Comparison of ENCODE assay signal across 28 mouse cellular contexts in the genomic region with DNA sequence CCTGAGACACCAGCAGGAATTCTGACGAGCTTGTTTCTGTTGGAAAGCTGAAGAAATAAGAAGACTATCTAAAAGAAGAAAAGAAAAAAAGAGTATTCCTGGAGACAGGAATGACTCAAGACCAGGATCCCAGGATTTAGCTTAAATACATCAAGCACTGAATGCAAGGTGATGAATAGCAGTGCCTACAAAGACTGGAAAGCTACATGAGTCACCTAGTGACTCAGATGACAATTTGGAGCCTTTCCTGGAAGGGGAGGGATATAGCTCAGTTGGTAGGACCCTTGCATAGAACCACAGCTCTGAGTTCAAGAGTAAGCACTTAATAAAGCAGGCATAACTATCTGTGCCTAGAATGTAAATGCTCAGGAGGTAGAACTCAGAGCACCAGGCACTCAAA.
"Had no signal": no experiment of that assay in that cellular context is flagged by ENCODE, and none has a peak within 500 bp of the region (broad histone marks: within the 10 kb centered on the region; RNA-seq: fewer than 3 reads in every experiment).

No protein-coding gene starts in this region.

- H3K27me3 ChIP-seq: heart, embryonic 12.5 days; hindbrain, embryonic 12.5 days; intestine, embryonic 15.5 days; limb, embryonic 12.5 days; liver, embryonic 13.5 days; liver, embryonic 15.5 days had no signal

- H3K36me3 ChIP-seq: heart, embryonic 10.5 days; heart, embryonic 12.5 days; hindbrain, embryonic 10.5 days; hindbrain, embryonic 12.5 days; intestine, embryonic 15.5 days; limb, embryonic 10.5 days; limb, embryonic 12.5 days; liver, embryonic 13.5 days; liver, embryonic 15.5 days had no signal

- DNase-seq: gastrocnemius, adult 2 months; gastrocnemius, postnatal 14 days; gastrocnemius, postnatal 36 days; heart, adult 18-20 months; heart, postnatal 10 days; heart, postnatal 4 days; kidney, adult 18-20 months; kidney, adult 8-10 months; kidney, postnatal 10 days; kidney, postnatal 25 days; kidney, postnatal 4 days; layer of hippocampus, postnatal 36 days; liver; liver, embryonic 13.5 days had no signal

- H3K27ac ChIP-seq: gastrocnemius, adult 2 months; heart, embryonic 10.5 days; hindbrain, embryonic 10.5 days; hindbrain, embryonic 12.5 days; hindbrain, embryonic 14.5 days; intestine, embryonic 15.5 days; layer of hippocampus, adult 2 months; limb, embryonic 10.5 days; limb, embryonic 12.5 days; liver, embryonic 13.5 days; liver, embryonic 15.5 days had no signal

- H3K4me3 ChIP-seq: gastrocnemius, adult 2 months; heart, embryonic 10.5 days; heart, embryonic 12.5 days; hindbrain, embryonic 10.5 days; hindbrain, embryonic 12.5 days; intestine, embryonic 15.5 days; layer of hippocampus, adult 2 months; limb, embryonic 10.5 days; limb, embryonic 12.5 days; liver, embryonic 13.5 days; liver, embryonic 15.5 days had no signal

- H3K4me2 ChIP-seq: heart, embryonic 12.5 days; hindbrain, embryonic 12.5 days; hindbrain, embryonic 14.5 days; intestine, embryonic 15.5 days; limb, embryonic 12.5 days; liver, embryonic 11.5 days; liver, embryonic 13.5 days; liver, embryonic 15.5 days had no signal

- H3K4me1 ChIP-seq: heart, embryonic 10.5 days; heart, embryonic 12.5 days; hindbrain, embryonic 10.5 days; hindbrain, embryonic 12.5 days; intestine, embryonic 15.5 days; limb, embryonic 10.5 days; limb, embryonic 12.5 days; liver, embryonic 13.5 days; liver, embryonic 15.5 days had no signal

- ATAC-seq: hindbrain, embryonic 16.5 days; inflammation-experienced regulatory T-cells, adult 6 months; intestine, embryonic 15.5 days; intestine, postnatal 0 days had no signal
